In the genomic region with DNA sequence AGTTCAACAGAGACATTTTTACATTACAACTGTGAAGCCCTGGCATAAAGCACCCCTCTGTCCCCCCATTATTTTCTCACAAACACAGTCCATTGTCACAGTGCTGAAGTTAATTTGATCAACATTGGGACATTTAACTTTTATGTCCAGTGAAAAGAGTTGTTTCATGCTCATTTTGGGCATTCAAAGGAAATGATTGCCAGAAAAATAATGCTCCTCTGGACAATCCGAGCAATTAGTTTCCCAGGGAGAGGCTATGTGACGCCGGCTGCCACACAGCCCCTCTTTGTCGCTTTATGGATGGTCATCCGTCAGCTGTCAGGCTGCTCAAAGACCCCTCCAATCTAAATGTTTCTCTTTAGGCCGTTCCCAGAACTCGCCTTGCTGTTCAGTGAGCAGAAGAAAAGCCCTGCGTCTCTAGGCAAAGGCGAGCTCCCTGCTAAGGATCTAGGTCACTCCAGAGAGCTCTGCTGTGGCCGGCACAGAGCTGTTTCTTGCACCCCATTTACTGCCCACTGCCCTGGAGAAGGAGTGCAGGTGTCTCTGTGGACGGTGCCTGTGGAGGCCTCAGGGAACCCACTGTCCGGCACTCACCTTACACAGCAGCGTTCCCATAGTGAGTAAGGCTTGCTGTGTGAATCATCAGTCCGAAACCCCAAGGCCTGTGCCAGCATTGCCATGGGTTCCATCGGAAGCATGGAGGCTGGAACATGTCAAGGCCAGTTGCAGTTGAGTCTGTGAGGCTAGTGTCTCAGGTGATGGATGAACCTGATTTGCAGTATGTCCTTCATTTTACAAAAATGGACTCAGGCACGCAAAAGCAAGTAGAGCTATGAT, we compare ENCODE assay signal across 14 mouse cellular contexts. TPM values are rescaled to one million over a fixed set of nuclear protein-coding genes. Genes with fewer than 3 reads are reported as not detected.
DNase-seq lines count a peak whose midpoint lies in the region; ATAC-seq and TF ChIP-seq lines count a peak whose summit lies in the region.
"Had no signal": no experiment of that assay in that cellular context is flagged by ENCODE, and none has a peak within 500 bp of the region (broad histone marks: within the 10 kb centered on the region; RNA-seq: fewer than 3 reads in every experiment).

No protein-coding gene starts in this region.

- H3K27ac ChIP-seq in ES-E14 (ENCODE audit: insufficient read depth, low read depth, low read length, poor library complexity, severe bottlenecking): peak overlapping the region; percentile 11; the same call in 1 of the 2 replicates
- H3K27ac ChIP-seq in forebrain, embryonic 16.5 days (ENCODE audit: low read length): no peak overlapping the region
- no peak overlapping the region for H3K27ac ChIP-seq in midbrain, embryonic 14.5 days (replicated peaks; ENCODE audit: low read depth, low read length)
- H3K27ac ChIP-seq: embryonic facial prominence, embryonic 13.5 days; kidney, postnatal 0 days had no signal

- no peak overlapping the region for H3K9ac ChIP-seq in ES-E14 (ENCODE audit: insufficient read depth, low read depth, low read length, poor library complexity, severe bottlenecking)
- no peak overlapping the region for H3K9ac ChIP-seq in forebrain, embryonic 16.5 days (replicated peaks; ENCODE audit: low read depth, low read length)
- H3K9ac ChIP-seq in midbrain, embryonic 14.5 days (replicated peaks; ENCODE audit: low read length): no peak overlapping the region
- H3K9ac ChIP-seq: embryonic facial prominence, embryonic 13.5 days had no signal

- peaks cover 9% of the 10 kb centered on the region; the same call in 1 of the 2 replicates for H3K36me3 ChIP-seq in ES-E14 (ENCODE audit: control insufficient read depth, insufficient read depth, low read length, poor library complexity, severe bottlenecking)
- H3K36me3 ChIP-seq in forebrain, embryonic 16.5 days (ENCODE audit: control insufficient read depth, insufficient read depth): no peaks in the 10 kb centered on the region; the same call in 1 of the 2 replicates
- H3K36me3 ChIP-seq in midbrain, embryonic 14.5 days (ENCODE audit: control insufficient read depth, insufficient read depth, low read length): peaks cover 7% of the 10 kb centered on the region; the same call in 1 of the 2 replicates

- TF ChIP-seq CTCF in brain, embryonic 14.5 days (IDR thresholded peaks at IDR 0.05; ENCODE audit: borderline replicate concordance, extremely low read depth, insufficient read depth, insufficient read length): no peak

- intact Hi-C loops in heart, postnatal 14 days (cut with DNase I): no loop called here

- peaks cover 0 to 20% of the 10 kb centered on the region in 2 experiments; a peak in 1 of 4 replicates for H3K4me1 ChIP-seq in ES-E14 (ENCODE audit: control insufficient read depth in 2 of 2, insufficient read depth in 2 of 2, low read length in 2 of 2, poor library complexity in 1 of 2)
- peaks cover 15% of the 10 kb centered on the region; the same call in 1 of the 2 replicates for H3K4me1 ChIP-seq in forebrain, embryonic 16.5 days (replicated peaks; ENCODE audit: control insufficient read depth, insufficient read depth, low read length)
- H3K4me1 ChIP-seq in midbrain, embryonic 14.5 days (ENCODE audit: control insufficient read depth, insufficient read depth, low read length): peaks cover 19% of the 10 kb centered on the region; the same call in 1 of the 2 replicates
- H3K4me1 ChIP-seq: embryonic facial prominence, embryonic 13.5 days had no signal

- TF ChIP-seq POLR2A in brain, embryonic 14.5 days (IDR thresholded peaks at IDR 0.05; ENCODE audit: borderline replicate concordance, extremely low read depth, insufficient read depth, insufficient read length, poor library complexity, severe bottlenecking): no peak

- H3K9me3 ChIP-seq in ES-E14 (ENCODE audit: control insufficient read depth, insufficient read depth, low read depth, low read length): no peaks in the 10 kb centered on the region
- H3K9me3 ChIP-seq in forebrain, embryonic 16.5 days (ENCODE audit: control insufficient read depth, low read length): no peaks in the 10 kb centered on the region
- H3K9me3 ChIP-seq in midbrain, embryonic 14.5 days (ENCODE audit: control insufficient read depth, low read length): no peaks in the 10 kb centered on the region
- H3K9me3 ChIP-seq: embryonic facial prominence, embryonic 13.5 days had no signal

- DNase-seq in ES-E14 (ENCODE audit: low read depth, low spot score): no peak
- peak; percentile 89 for DNase-seq in brain, embryonic 14.5 days (ENCODE audit: low read depth)
- peak; percentile 53 for DNase-seq in midbrain, embryonic 14.5 days
- no peak for DNase-seq in testis, postnatal 10 days (ENCODE audit: low spot score)
- DNase-seq in heart, postnatal 14 days: no peak
- no peak for DNase-seq in spleen, adult 18-20 months
- DNase-seq in urinary bladder, postnatal 25 days (ENCODE audit: low spot score): no peak
- DNase-seq: gastrocnemius, postnatal 10 days; heart, postnatal 10 days; lung, postnatal 10 days had no signal

- 26% methylated on average over 16 of the region's 16 CpGs for WGBS in forebrain, embryonic 16.5 days
- WGBS in midbrain, embryonic 14.5 days: 27% methylated on average over 16 of the region's 16 CpGs

- ATAC-seq in forebrain, embryonic 16.5 days: peak; percentile 79
- ATAC-seq in midbrain, embryonic 14.5 days (ENCODE audit: low FRiP score, low TSS enrichment): no peak

- H3K27me3 ChIP-seq in forebrain, embryonic 16.5 days (replicated peaks; ENCODE audit: control insufficient read depth, insufficient read depth, low read length): peaks cover 19% of the 10 kb centered on the region
- H3K27me3 ChIP-seq in midbrain, embryonic 14.5 days (ENCODE audit: control insufficient read depth, insufficient read depth, low read length): peaks cover 79% of the 10 kb centered on the region
- H3K27me3 ChIP-seq: embryonic facial prominence, embryonic 13.5 days had no signal

- H3K4me2 ChIP-seq in forebrain, embryonic 16.5 days (ENCODE audit: low read length): no peak overlapping the region
- no peak overlapping the region for H3K4me2 ChIP-seq in midbrain, embryonic 14.5 days (ENCODE audit: low read length)
- H3K4me2 ChIP-seq: embryonic facial prominence, embryonic 13.5 days had no signal

- no peak overlapping the region for H3K4me3 ChIP-seq in ES-E14 (ENCODE audit: insufficient read depth in 1 of 2, low read depth in 1 of 2, low read length in 2 of 2, poor library complexity in 1 of 2, severe bottlenecking in 1 of 2)
- H3K4me3 ChIP-seq in forebrain, embryonic 16.5 days (replicated peaks; ENCODE audit: low read length): no peak overlapping the region
- H3K4me3 ChIP-seq in midbrain, embryonic 14.5 days (replicated peaks; ENCODE audit: low read depth, low read length): no peak overlapping the region
- H3K4me3 ChIP-seq: embryonic facial prominence, embryonic 13.5 days had no signal

- in situ Hi-C loops in ES-E14 (cut with MboI; ENCODE audit: low sequenced_read_pairs in 2 of 2, unreplicated experiment in 2 of 2): no loop called here

TF ChIP-seq in ES-E14, 5 proteins besides CTCF, POLR2A, EP300 and RAD21:
- TF ChIP-seq HCFC1 (IDR thresholded peaks at IDR 0.05; ENCODE audit: borderline replicate concordance, insufficient read depth, low read length) (no peak), ZNF384 (IDR thresholded peaks at IDR 0.05; ENCODE audit: low read depth, low read length) (no peak), MAFK (IDR thresholded peaks at IDR 0.05; ENCODE audit: insufficient read depth, low read depth, low read length) (no peak), ZC3H11A (IDR thresholded peaks at IDR 0.05; ENCODE audit: borderline replicate concordance, low read depth, low read length) (no peak), CHD2 (IDR thresholded peaks at IDR 0.05; ENCODE audit: low read depth, low read length) (no peak)

RNA-seq across cellular contexts. Expression of gene Nkx6-2, which starts 51.8 kb away (rescaled TPM):
- 2.1 and 2.8 TPM in 2 replicates for total RNA-seq in ES-E14 (2012; rRNA removed)
- polyA plus RNA-seq in brain, embryonic 14.5 days (2012; rRNA removed): 5.4 and 6.8 TPM in 2 replicates
- polyA plus RNA-seq in forebrain, embryonic 16.5 days (2015; fragmentation: Nextera tagmentation; extraction: Ambion mirVana): 1.1 and 1.4 TPM in 2 replicates
- 8.0 and 9.0 TPM in 2 replicates for polyA plus RNA-seq in midbrain, embryonic 14.5 days (2014; fragmentation: Nextera tagmentation; extraction: Ambion mirVana)
- total RNA-seq in heart, postnatal 14 days (2021): under 1 TPM; 0.22 to 0.27 TPM
- total RNA-seq: gastrocnemius, postnatal 10 days had no signal
- polyA plus RNA-seq: embryonic facial prominence, embryonic 13.5 days; limb, embryonic 11.5 days had no signal

Comparison
In these comparisons a context has a peak if more than half of its experiments do, and no peak if none do; other contexts are left out.
1. DNase-seq: peak in brain, embryonic 14.5 days (single experiment) and midbrain, embryonic 14.5 days (single experiment); none in ES-E14 (single experiment), testis, postnatal 10 days (single experiment), heart, postnatal 14 days (0 of 2), spleen, adult 18-20 months (0 of 2) and urinary bladder, postnatal 25 days (single experiment).